10 mouse cellular contexts compared by ENCODE assay signal in genomic region chr9:118255751-118256266, GRCm38 (mm10).
DNase-seq lines count a peak whose midpoint lies in the region; ATAC-seq and TF ChIP-seq lines count a peak whose summit lies in the region.
"Had no signal": no experiment of that assay in that cellular context is flagged by ENCODE, and none has a peak within 500 bp of the region (broad histone marks: within the 10 kb centered on the region; RNA-seq: fewer than 3 reads in every experiment).

No protein-coding gene starts in this region.

- no peaks in the 10 kb centered on the region for H3K36me3 ChIP-seq in forebrain, embryonic 11.5 days (ENCODE audit: control insufficient read depth, insufficient read depth, low read length)
- no peaks in the 10 kb centered on the region for H3K36me3 ChIP-seq in limb, embryonic 11.5 days (ENCODE audit: control insufficient read depth, insufficient read depth, low read length)
- no peaks in the 10 kb centered on the region for H3K36me3 ChIP-seq in kidney, adult 2 months (ENCODE audit: control insufficient read depth, insufficient read depth, low read length)

- no peak overlapping the region for H3K9ac ChIP-seq in forebrain, embryonic 11.5 days (ENCODE audit: low read length)
- no peak overlapping the region for H3K9ac ChIP-seq in limb, embryonic 11.5 days (ENCODE audit: low read length)

- no peak overlapping the region for H3K4me3 ChIP-seq in forebrain, embryonic 11.5 days (ENCODE audit: low read depth, low read length)
- H3K4me3 ChIP-seq in limb, embryonic 11.5 days (ENCODE audit: low read depth, low read length), result no peak overlapping the region
- H3K4me3 ChIP-seq in kidney, adult 2 months (ENCODE audit: insufficient read depth, low read depth, low read length), result no peak overlapping the region

- H3K27ac ChIP-seq in forebrain, embryonic 11.5 days (ENCODE audit: low read depth, low read length), result peak overlapping the region; percentile 33
- H3K27ac ChIP-seq in limb, embryonic 11.5 days (replicated peaks; ENCODE audit: low read depth, low read length), result no peak overlapping the region
- H3K27ac ChIP-seq in kidney, adult 2 months (ENCODE audit: insufficient read depth, low read depth, low read length), result no peak overlapping the region

- intact Hi-C loops in left cerebral cortex, postnatal 4 days (cut with DNase I), result no loop called here

- peaks cover 14% of the 10 kb centered on the region; the same call in 1 of the 2 replicates for H3K27me3 ChIP-seq in forebrain, embryonic 11.5 days (ENCODE audit: control insufficient read depth, insufficient read depth, low read length)
- no peaks in the 10 kb centered on the region for H3K27me3 ChIP-seq in limb, embryonic 11.5 days (ENCODE audit: control insufficient read depth, insufficient read depth, low read length)
- H3K27me3 ChIP-seq in kidney, adult 2 months (replicated peaks; ENCODE audit: control insufficient read depth, insufficient read depth, low read length), result no peaks in the 10 kb centered on the region

- DNase-seq in left cerebral cortex, postnatal 4 days, result peak; percentile 70
- no peak for DNase-seq in left cerebral cortex, adult 9 months (ENCODE audit: low spot score in 2 of 2)
- DNase-seq in forebrain, embryonic 11.5 days (ENCODE audit: low spot score), result peak; percentile 90
- peak; percentile 51 for DNase-seq in limb, embryonic 11.5 days (ENCODE audit: low spot score)
- DNase-seq in retina, embryonic 14.5 days (ENCODE audit: low spot score), result peak; percentile 74
- no peak for DNase-seq in gastrocnemius, adult 8-10 months (ENCODE audit: low spot score in 2 of 2)
- DNase-seq in kidney, adult 2 months, result no peak
- DNase-seq: adrenal gland, postnatal 14 days; gastrocnemius, postnatal 25 days had no signal

- WGBS in forebrain, embryonic 11.5 days, result 2% methylated on average over 11 of the region's 11 CpGs
- WGBS in limb, embryonic 11.5 days, result 21% methylated on average over 11 of the region's 11 CpGs
- 33% methylated on average over 11 of the region's 11 CpGs for WGBS in kidney, adult 2 months

- no peak overlapping the region for H3K4me2 ChIP-seq in forebrain, embryonic 11.5 days (ENCODE audit: low read depth, low read length, severe bottlenecking)
- no peak overlapping the region for H3K4me2 ChIP-seq in limb, embryonic 11.5 days (ENCODE audit: low read depth, severe bottlenecking)

- H3K4me1 ChIP-seq in forebrain, embryonic 11.5 days (replicated peaks; ENCODE audit: control insufficient read depth, insufficient read depth, low read length), result peaks cover 12% of the 10 kb centered on the region; the same call in 1 of the 2 replicates
- no peaks in the 10 kb centered on the region; the same call in 1 of the 2 replicates for H3K4me1 ChIP-seq in limb, embryonic 11.5 days (ENCODE audit: control insufficient read depth, insufficient read depth, low read length)
- no peaks in the 10 kb centered on the region for H3K4me1 ChIP-seq in kidney, adult 2 months (ENCODE audit: control insufficient read depth, insufficient read depth, low read length)

- no peaks in the 10 kb centered on the region for H3K9me3 ChIP-seq in forebrain, embryonic 11.5 days (ENCODE audit: control insufficient read depth, low read length)
- H3K9me3 ChIP-seq in limb, embryonic 11.5 days (ENCODE audit: control insufficient read depth, low read length), result no peaks in the 10 kb centered on the region

- ATAC-seq in forebrain, embryonic 11.5 days (replicated peaks; ENCODE audit: low FRiP score), result peak; percentile 94
- no peak for ATAC-seq in limb, embryonic 11.5 days (ENCODE audit: insufficient number of reproducible peaks, low FRiP score, low TSS enrichment, low read depth)
- ATAC-seq in monocyte, adult 5-6 weeks (replicated peaks; ENCODE audit: insufficient number of reproducible peaks, low FRiP score, low TSS enrichment, poor library complexity, severe bottlenecking), result no peak

- TF ChIP-seq CTCF in kidney, adult 2 months (conservative IDR thresholded peaks at IDR 0.05; ENCODE audit: insufficient read depth, insufficient read length, low read depth, low read length), result no peak

- no peak for TF ChIP-seq POLR2A in kidney, adult 2 months (IDR thresholded peaks at IDR 0.05; ENCODE audit: low read depth, low read length)

Comparison
In these comparisons a context has a peak if more than half of its experiments do, and no peak if none do; other contexts are left out.
1. DNase-seq: peak in left cerebral cortex, postnatal 4 days (single experiment), forebrain, embryonic 11.5 days (single experiment), limb, embryonic 11.5 days (single experiment) and retina, embryonic 14.5 days (single experiment); none in left cerebral cortex, adult 9 months (0 of 2), gastrocnemius, adult 8-10 months (0 of 2) and kidney, adult 2 months (single experiment).